8 mouse cellular contexts compared by ENCODE assay signal in the genomic region with DNA sequence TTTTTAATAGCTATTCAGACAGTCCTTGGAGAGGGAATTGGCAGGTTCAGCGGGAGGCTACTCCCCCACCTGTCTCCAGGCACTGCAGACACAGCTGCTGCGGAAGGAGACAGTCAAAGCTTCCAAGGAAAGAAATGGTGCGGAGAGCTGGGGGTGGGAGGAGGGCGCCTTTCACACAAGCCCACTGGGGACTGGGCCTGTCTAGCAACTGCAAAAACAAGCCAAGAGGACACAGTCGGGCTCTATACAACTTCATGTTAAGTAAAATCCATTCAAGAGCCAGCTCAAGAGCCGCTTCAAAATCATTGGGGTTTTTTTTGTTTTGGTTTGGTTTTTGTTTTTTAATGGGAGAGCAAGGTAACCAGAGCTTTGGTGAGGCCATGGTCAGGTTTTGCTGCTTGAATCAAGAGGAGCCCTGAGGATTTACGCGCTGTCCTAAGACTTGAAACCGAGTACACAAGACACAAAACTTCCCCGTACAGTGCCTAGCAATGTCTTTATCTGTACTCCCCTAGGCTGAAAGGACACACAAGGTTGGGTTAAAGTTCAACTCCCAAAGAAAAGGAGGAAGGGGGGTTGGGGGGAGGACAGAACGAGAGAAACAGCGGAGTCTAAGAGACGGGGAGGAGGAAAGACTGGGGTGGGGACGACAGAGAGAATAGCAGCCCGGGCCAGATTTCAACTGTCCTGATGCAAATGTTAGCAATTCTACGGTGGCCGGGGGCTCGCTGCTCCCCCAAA.
A peak's percentile ranks its signal among the peaks of the same experiment; 100 is the strongest.
DNase-seq lines count a peak whose midpoint lies in the region; ATAC-seq lines count a peak whose summit lies in the region.

No protein-coding gene starts in this region.

- peak overlapping the region; percentile 89 for H3K27ac ChIP-seq in hindbrain, embryonic 10.5 days

- peaks cover 18% of the 10 kb centered on the region for H3K27me3 ChIP-seq in hindbrain, embryonic 10.5 days (ENCODE audit: insufficient read depth, poor library complexity, severe bottlenecking)

- peaks cover 4% of the 10 kb centered on the region; the same call in 1 of the 2 replicates for H3K9me3 ChIP-seq in hindbrain, embryonic 10.5 days

- peak; percentile 79 to 85 for DNase-seq in cerebellum, postnatal 10 days
- DNase-seq in frontal cortex, postnatal 25 days (ENCODE audit: low spot score in 2 of 2), result peak; percentile 19 to 21
- DNase-seq in hindbrain, embryonic 10.5 days (ENCODE audit: low spot score), result peak; percentile 60
- peak; percentile 28 to 38 for DNase-seq in layer of hippocampus, postnatal 14 days (ENCODE audit: low spot score in 2 of 2)
- peak; percentile 27 for DNase-seq in lung, postnatal 14 days
- DNase-seq in retina, embryonic 14.5 days (ENCODE audit: low spot score), result peak; percentile 61

- ATAC-seq in activated CD4-positive, CD25-positive, alpha-beta regulatory T cell, adult 4 months, result peak; percentile 33
- ATAC-seq in megakaryocyte-erythroid progenitor cell, adult 5-6 weeks (replicated peaks; ENCODE audit: low FRiP score, low TSS enrichment, poor library complexity, severe bottlenecking), result no peak

- 2% methylated on average over 18 of the region's 18 CpGs for WGBS in hindbrain, embryonic 10.5 days

- peak overlapping the region; percentile 54 for H3K4me3 ChIP-seq in hindbrain, embryonic 10.5 days

- H3K4me1 ChIP-seq in hindbrain, embryonic 10.5 days (replicated peaks), result peaks cover 22% of the 10 kb centered on the region

- no peaks in the 10 kb centered on the region for H3K36me3 ChIP-seq in hindbrain, embryonic 10.5 days

Comparison
In these comparisons a context has a peak if more than half of its experiments do, and no peak if none do; other contexts are left out.
1. DNase-seq: peak in every context shown above with its lines; median percentile 82 in cerebellum, postnatal 10 days; 61 in retina, embryonic 14.5 days; 60 in hindbrain, embryonic 10.5 days; 33 in layer of hippocampus, postnatal 14 days; 27 in lung, postnatal 14 days; 20 in frontal cortex, postnatal 25 days.